In genomic region chr14:46454500-46454899, GRCm38 (mm10) we compare ENCODE assay signal across 26 mouse cellular contexts.
A peak's percentile ranks its signal among the peaks of the same experiment; 100 is the strongest.
DNase-seq lines count a peak whose midpoint lies in the region; ATAC-seq and TF ChIP-seq lines count a peak whose summit lies in the region.
"Had no signal": no experiment of that assay in that cellular context is flagged by ENCODE, and none has a peak within 500 bp of the region (broad histone marks: within the 10 kb centered on the region; RNA-seq: fewer than 3 reads in every experiment).

No protein-coding gene starts in this region.

- H3K9me3 ChIP-seq in liver, postnatal 0 days (ENCODE audit: low read length), result peaks cover 2% of the 10 kb centered on the region; the same call in 1 of the 2 replicates
- H3K9me3 ChIP-seq: embryonic facial prominence, embryonic 12.5 days; embryonic facial prominence, embryonic 15.5 days; G1E; heart, embryonic 13.5 days; hindbrain, embryonic 12.5 days; hindbrain, embryonic 15.5 days had no signal

- H3K4me3 ChIP-seq in liver, postnatal 0 days (ENCODE audit: low read depth, low read length), result no peak overlapping the region
- no peak overlapping the region for H3K4me3 ChIP-seq in left cerebral cortex, adult 2 months
- H3K4me3 ChIP-seq: embryonic facial prominence, embryonic 12.5 days; embryonic facial prominence, embryonic 15.5 days; heart, adult 2 months; heart, embryonic 10.5 days; heart, embryonic 13.5 days; hindbrain, embryonic 12.5 days; hindbrain, embryonic 15.5 days had no signal

- no peak overlapping the region for H3K9ac ChIP-seq in liver, postnatal 0 days (replicated peaks)
- H3K9ac ChIP-seq: embryonic facial prominence, embryonic 12.5 days; embryonic facial prominence, embryonic 15.5 days; heart, embryonic 13.5 days; hindbrain, embryonic 12.5 days; hindbrain, embryonic 15.5 days had no signal

- WGBS in liver, postnatal 0 days (ENCODE audit: insufficient replicate concordance), result 62% methylated on average over 6 of the region's 6 CpGs

- ATAC-seq in liver, postnatal 0 days, result peak; percentile 56
- no peak for ATAC-seq in granulocyte monocyte progenitor cell, adult 5-6 weeks (replicated peaks; ENCODE audit: poor library complexity, severe bottlenecking)
- ATAC-seq: forebrain, embryonic 14.5 days; Patski had no signal

- no peak overlapping the region for H3K27ac ChIP-seq in liver, postnatal 0 days (ENCODE audit: low read depth)
- H3K27ac ChIP-seq in left cerebral cortex, adult 2 months, result no peak overlapping the region
- H3K27ac ChIP-seq: embryonic facial prominence, embryonic 12.5 days; embryonic facial prominence, embryonic 15.5 days; heart, adult 2 months; heart, embryonic 10.5 days; heart, embryonic 13.5 days; hindbrain, embryonic 12.5 days; hindbrain, embryonic 15.5 days had no signal

- peak; percentile 18 for DNase-seq in liver, postnatal 0 days
- DNase-seq in liver, result no peak
- DNase-seq in lung, postnatal 10 days, result peak; percentile 18
- peak; percentile 73 for DNase-seq in lung, postnatal 36 days
- no peak for DNase-seq in layer of hippocampus, postnatal 10 days (ENCODE audit: low spot score in 2 of 2)
- no peak for DNase-seq in left cerebral cortex, adult 2 months (ENCODE audit: extremely low spot score in 1 of 2, low spot score in 2 of 2)
- DNase-seq: adrenal gland, postnatal 10 days; adrenal gland, postnatal 36 days; B cell, adult 2 months; cerebellum, adult 2 months; cerebellum, adult 9-11 months; cerebellum, postnatal 25 days; gastrocnemius, postnatal 25 days; heart, adult 2 months; heart, postnatal 14 days had no signal

- intact Hi-C loops in left cerebral cortex, adult 2 months (cut with DNase I), result no loop called here

- no peak overlapping the region for H3K4me2 ChIP-seq in liver, postnatal 0 days (ENCODE audit: low read depth, low read length)
- H3K4me2 ChIP-seq: embryonic facial prominence, embryonic 12.5 days; embryonic facial prominence, embryonic 15.5 days; heart, embryonic 13.5 days; hindbrain, embryonic 12.5 days; hindbrain, embryonic 15.5 days had no signal

- no peaks in the 10 kb centered on the region for H3K27me3 ChIP-seq in liver, postnatal 0 days (ENCODE audit: insufficient read depth, low read length)
- H3K27me3 ChIP-seq: CH12.LX; embryonic facial prominence, embryonic 12.5 days; embryonic facial prominence, embryonic 15.5 days; heart, embryonic 13.5 days; hindbrain, embryonic 12.5 days; hindbrain, embryonic 15.5 days; Patski had no signal

- no peaks in the 10 kb centered on the region for H3K36me3 ChIP-seq in liver, postnatal 0 days (replicated peaks; ENCODE audit: insufficient read depth, low read length)
- H3K36me3 ChIP-seq: embryonic facial prominence, embryonic 12.5 days; embryonic facial prominence, embryonic 15.5 days; G1E; heart, embryonic 10.5 days; heart, embryonic 13.5 days; hindbrain, embryonic 12.5 days; hindbrain, embryonic 15.5 days had no signal

- no peak for TF ChIP-seq CTCF in liver, postnatal 0 days (IDR thresholded peaks at IDR 0.05; ENCODE audit: low read depth)
- TF ChIP-seq CTCF in left cerebral cortex, adult 2 months (IDR thresholded peaks at IDR 0.05), result no peak

- no peaks in the 10 kb centered on the region for H3K4me1 ChIP-seq in liver, postnatal 0 days (ENCODE audit: insufficient read depth)
- H3K4me1 ChIP-seq: embryonic facial prominence, embryonic 12.5 days; embryonic facial prominence, embryonic 15.5 days; heart, embryonic 10.5 days; heart, embryonic 13.5 days; hindbrain, embryonic 12.5 days; hindbrain, embryonic 15.5 days had no signal

- TF ChIP-seq EP300 in liver, postnatal 0 days (IDR thresholded peaks at IDR 0.05; ENCODE audit: low read depth), result no peak

Comparison
In these comparisons a context has a peak if more than half of its experiments do, and no peak if none do; other contexts are left out.
1. DNase-seq: peak in liver, postnatal 0 days (single experiment), lung, postnatal 10 days (single experiment) and lung, postnatal 36 days (single experiment); none in liver (single experiment), layer of hippocampus, postnatal 10 days (0 of 2) and left cerebral cortex, adult 2 months (0 of 2).